Mouse (Mus musculus) erythroblast, embryonic 14.5 days (primary cell): ENCODE data around the gene Fam83f. TPM values are rescaled to one million over a fixed set of nuclear protein-coding genes. Genes with fewer than 3 reads are reported as not detected.

Experiments
- H3K27me3 ChIP-seq: 2 replicates; pipeline ENCODE4 v1.6.1; 2012; ENCODE audit warnings: inconsistent platforms; ENCODE audit not compliant: control insufficient read depth
- H3K36me3 ChIP-seq: 2 replicates; pipeline ENCODE4 v1.6.1; 2012; ENCODE audit warnings: mild to moderate bottlenecking, inconsistent platforms; ENCODE audit not compliant: control insufficient read depth
- H3K4me1 ChIP-seq: 2 replicates; pipeline ENCODE4 v1.6.1; 2012; ENCODE audit warnings: inconsistent platforms; ENCODE audit not compliant: control insufficient read depth
- H3K4me3 ChIP-seq: replicated peaks from 2 replicates; pipeline ENCODE3; 2012; ENCODE audit warnings: moderate library complexity, mild to moderate bottlenecking, inconsistent platforms
- H3K9me3 ChIP-seq: 2 replicates; pipeline ENCODE4 v1.6.1; 2012; ENCODE audit warnings: low read length, inconsistent platforms, mixed read lengths; ENCODE audit not compliant: control insufficient read depth
- GATA1 ChIP-seq: IDR thresholded peaks from 2 replicates; pipeline ENCODE4 v1.6.1; 2012; ENCODE audit warnings: low read length, inconsistent platforms, mixed read lengths
- TAL1 ChIP-seq: IDR thresholded peaks from 3 replicates; pipeline ENCODE4 v1.6.1; 2012; ENCODE audit warnings: low read length, inconsistent platforms, mixed read lengths
- polyA plus RNA-seq: library from polyadenylated mRNA; stranded (reverse); fragments of >175 nt; gene quantifications from 2 replicates; pipeline ENCODE4 v1.2.3, GENCODE M21; 2012

The Fam83f gene
- polyA plus RNA-seq, 1 experiment, result not detected

DNA sequence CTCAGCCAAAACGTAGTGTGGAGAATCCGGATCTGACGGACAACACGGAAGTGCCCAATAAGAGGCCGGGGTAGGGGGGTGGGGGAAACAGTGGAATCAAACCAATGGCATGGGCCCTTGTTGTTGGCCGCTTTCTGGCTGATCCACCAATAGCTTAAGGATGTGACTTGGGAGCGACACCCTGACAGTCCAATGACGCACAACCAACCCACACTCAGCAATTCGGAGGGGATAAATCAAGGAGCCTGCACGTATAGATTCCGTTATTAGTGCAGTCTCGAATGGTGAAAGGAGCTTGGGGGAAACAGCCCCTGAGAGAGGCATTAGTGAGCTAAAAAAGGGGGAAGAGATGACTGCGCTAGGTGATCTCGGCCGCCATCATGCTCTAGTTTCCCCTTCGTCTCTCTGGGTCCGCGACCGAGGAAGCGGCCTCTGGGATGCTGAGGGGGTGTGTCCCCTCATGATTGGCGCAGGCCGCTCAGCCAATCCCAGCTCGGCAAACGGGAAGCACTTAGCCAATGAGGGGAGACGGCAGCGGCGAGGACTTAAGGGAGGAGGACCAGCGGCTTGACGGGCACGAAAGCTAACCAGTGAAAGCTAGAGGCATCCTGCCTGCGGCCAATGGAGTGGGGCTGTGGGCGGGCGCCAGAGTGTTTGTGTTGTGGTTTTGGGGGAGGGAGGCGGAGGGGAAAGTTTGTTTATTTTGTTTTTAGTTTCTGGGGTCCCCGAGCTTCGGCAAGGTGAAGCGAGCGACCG, 39.1 kb downstream of the Fam83f start, which contains the start of gene Tnrc6b:
TSS of gene Tnrc6b (plus strand) at position 706 of the 756 bp plus-strand sequence.
- peaks cover 15% of the 10 kb centered on the region for H3K27me3 ChIP-seq
- no peaks in the 10 kb centered on the region for H3K9me3 ChIP-seq
- peaks cover 39% of the 10 kb centered on the region for H3K4me1 ChIP-seq
- peak within 1 kb of the TSS; percentile 91 for H3K4me3 ChIP-seq
- no peak for TF ChIP-seq TAL1
- no peak for TF ChIP-seq GATA1
- H3K36me3 ChIP-seq, result no peaks in the 10 kb centered on the region

DNA sequence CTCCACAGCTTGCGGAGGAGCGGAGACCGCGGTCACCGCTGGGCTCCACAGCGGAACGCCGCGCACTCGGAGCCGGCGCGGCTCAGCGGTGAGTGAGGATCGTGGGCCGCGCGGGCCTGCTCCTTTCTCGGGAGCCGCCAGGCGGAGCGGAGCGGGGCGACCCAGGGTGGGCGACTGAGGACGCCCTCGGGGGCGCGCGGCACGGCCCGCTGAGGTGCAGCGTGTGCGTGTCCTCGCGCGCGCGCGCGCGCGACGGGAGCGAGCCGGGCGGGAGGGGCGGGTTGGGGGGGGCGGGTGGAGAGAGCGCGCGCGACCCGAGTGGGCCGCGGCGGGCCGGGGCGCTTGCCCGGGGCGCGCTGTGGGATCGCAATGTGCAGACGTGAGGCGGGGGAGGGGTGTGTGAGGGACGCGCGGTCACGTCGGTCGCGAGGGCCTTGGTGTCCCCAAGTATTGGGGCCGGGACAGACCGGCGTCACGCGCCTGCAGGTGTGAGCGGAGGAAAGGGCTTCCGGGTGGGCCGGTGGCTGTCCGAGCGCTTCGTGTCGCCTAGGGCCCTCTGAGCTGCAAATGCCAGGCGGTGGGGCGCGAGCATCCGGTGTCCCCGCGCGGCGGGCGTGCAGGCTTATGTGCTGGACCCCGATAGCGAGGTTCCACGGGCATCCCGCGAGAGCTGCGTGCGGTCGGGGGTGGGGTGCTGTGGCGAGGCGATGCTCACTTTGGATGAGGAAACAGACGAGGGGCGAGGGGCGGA, 39.9 kb downstream of the Fam83f start:
- no peak for TF ChIP-seq GATA1
- no peak for TF ChIP-seq TAL1
- Histone ChIP-seq H3K9me3 (no peaks in the 10 kb centered on the region), H3K27me3 (peaks cover 15% of the 10 kb centered on the region), H3K4me3 (peak overlapping the region; percentile 91), H3K36me3 (no peaks in the 10 kb centered on the region), H3K4me1 (peaks cover 31% of the 10 kb centered on the region)

DNA sequence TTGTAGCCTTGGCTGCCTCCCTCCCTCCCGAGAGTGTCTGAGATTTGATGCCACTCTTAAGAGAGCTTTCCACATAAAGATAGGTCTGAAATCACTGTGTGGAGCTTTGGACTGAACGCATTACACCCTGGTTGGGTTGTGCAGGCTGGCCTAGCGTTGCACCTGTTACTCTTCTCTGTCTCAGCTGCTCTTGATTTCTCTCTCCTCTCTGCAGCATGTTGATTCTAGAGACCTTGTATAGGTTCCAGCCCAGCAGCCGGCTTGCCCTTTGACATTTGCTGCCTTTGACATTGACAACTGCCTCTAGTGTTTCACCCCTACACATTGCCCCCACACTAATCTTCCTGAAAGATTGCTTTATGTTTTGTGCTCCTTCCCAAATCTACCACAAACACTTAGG, 42.7 kb downstream of the Fam83f start:
- Histone ChIP-seq H3K27me3 (peaks cover 15% of the 10 kb centered on the region), H3K4me3 (no peak overlapping the region), H3K36me3 (no peaks in the 10 kb centered on the region), H3K9me3 (no peaks in the 10 kb centered on the region), H3K4me1 (peaks cover 22% of the 10 kb centered on the region)
- no peak for TF ChIP-seq GATA1
- no peak for TF ChIP-seq TAL1

DNA sequence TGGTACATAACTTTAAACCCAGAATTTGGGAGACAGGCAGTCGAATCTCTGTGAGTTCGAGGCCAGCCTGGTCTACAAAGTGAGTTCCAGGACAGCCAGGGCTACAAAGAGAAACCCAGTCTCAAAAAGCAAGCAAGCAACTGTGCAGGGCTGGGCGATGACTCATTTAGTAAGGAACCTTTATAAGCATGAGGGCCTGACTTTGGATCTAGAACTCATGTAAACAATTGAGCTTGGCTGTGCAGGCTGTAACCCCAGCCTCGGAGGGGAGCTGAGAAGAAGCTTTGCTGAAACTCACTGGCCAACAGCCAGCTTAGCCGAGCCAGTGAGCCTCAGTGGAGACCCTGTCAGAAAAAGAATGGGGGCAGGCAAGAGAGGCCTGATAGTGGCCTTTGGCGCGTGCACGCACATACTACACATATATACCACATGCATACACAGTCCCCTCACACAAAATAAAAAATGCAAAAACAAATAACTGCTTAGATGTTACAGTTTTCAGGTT, 45.0 kb downstream of the Fam83f start:
- Histone ChIP-seq H3K4me1 (peaks cover 17% of the 10 kb centered on the region), H3K9me3 (no peaks in the 10 kb centered on the region), H3K4me3 (no peak overlapping the region), H3K27me3 (peaks cover 14% of the 10 kb centered on the region), H3K36me3 (no peaks in the 10 kb centered on the region)
- TF ChIP-seq GATA1 (no peak), TAL1 (no peak)

DNA sequence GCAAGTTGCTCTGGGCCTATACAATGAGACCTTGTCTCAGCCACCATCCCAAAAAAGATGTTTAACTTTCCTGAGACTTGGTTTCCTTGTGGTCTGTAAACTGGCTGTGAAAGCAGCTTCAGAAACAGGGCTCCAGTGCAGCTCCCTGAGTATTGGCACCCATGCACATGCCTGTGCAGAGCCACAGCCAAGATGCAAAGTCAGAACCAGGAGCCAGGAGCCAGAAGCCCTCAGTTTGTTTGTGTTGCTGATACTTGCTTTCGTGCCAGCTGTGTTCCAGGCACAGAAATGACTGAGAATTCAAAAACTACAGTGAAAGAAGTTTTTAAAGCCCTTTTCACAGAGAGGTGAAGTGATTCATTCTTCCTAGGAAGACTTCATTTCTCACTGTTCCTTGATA, 45.8 kb downstream of the Fam83f start:
- Histone ChIP-seq H3K4me1 (peaks cover 9% of the 10 kb centered on the region), H3K4me3 (no peak overlapping the region), H3K36me3 (no peaks in the 10 kb centered on the region), H3K27me3 (peaks cover 6% of the 10 kb centered on the region), H3K9me3 (no peaks in the 10 kb centered on the region)
- no peak for TF ChIP-seq TAL1
- no peak for TF ChIP-seq GATA1

DNA sequence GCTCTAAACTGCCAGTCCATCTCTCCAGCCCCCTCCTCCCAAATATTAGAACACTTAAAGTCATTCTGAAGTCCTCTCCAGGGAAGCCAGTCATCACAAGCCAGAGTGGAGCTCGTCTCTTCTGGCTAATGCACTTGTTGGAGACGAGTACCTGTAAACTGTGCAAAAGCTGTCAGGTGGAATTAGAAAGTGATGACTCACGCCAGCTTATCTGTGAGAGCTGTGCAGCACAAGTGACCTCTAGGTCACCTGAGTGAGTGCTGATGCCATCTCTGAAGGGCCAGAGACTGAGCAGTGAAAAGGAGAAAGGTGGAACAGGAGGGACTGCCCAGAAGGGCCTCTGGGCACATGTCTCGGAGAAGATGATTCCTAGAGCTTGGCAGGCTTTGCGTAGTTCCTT, 48.6 kb downstream of the Fam83f start:
- TF ChIP-seq GATA1 (no peak), TAL1 (no peak)
- Histone ChIP-seq H3K27me3 (no peaks in the 10 kb centered on the region), H3K4me1 (peaks cover 7% of the 10 kb centered on the region), H3K9me3 (no peaks in the 10 kb centered on the region), H3K36me3 (no peaks in the 10 kb centered on the region), H3K4me3 (no peak overlapping the region)

DNA sequence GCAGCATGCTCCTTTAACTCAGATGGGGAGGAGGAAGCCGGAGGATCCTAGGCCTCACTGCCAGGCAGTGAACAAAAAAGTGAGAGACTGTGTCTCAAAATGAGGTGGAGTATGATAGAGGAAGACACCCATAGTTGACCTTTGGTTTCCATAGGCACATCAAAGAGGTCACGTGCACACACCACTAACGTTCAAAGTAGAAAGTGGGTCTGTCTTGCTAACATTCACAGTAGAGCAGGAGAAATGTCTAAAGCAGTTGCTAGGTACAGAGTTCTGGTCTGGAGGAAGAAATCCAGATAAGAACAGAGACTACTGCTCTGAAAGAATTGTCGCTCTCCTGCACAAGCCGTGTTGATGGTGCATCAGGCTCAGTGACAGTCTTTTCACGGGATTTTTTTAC, 50.2 kb downstream of the Fam83f start:
- H3K9me3 ChIP-seq, result no peaks in the 10 kb centered on the region
- TF ChIP-seq GATA1 (no peak), TAL1 (no peak)

DNA sequence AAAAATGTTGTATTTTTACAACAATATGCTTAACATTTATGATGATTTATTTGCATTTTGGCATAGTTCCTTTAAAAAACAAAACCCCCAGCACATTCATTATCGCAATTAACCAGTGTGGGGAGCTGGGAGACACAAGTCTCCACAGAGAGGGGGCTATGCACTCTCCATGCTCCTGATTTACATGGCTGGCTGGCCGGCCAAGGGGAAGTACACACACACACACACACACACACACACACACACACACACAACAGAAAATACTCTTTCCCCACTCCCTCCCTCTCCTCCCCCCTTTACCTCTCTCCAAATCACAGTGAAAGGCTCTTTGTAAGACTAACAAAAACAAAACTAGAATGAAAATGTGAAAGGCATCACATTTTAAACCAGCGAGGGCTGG, 50.7 kb downstream of the Fam83f start:
- Histone ChIP-seq H3K36me3 (no peaks in the 10 kb centered on the region), H3K27me3 (no peaks in the 10 kb centered on the region), H3K4me3 (no peak overlapping the region), H3K9me3 (no peaks in the 10 kb centered on the region), H3K4me1 (peaks cover 7% of the 10 kb centered on the region)
- no peak for TF ChIP-seq GATA1
- no peak for TF ChIP-seq TAL1

More for the DNA sequence above, 50.2 kb downstream of the Fam83f start:
- Histone ChIP-seq H3K36me3 (no peaks in the 10 kb centered on the region), H3K4me1 (peaks cover 7% of the 10 kb centered on the region), H3K27me3 (no peaks in the 10 kb centered on the region), H3K4me3 (no peak overlapping the region)

DNA sequence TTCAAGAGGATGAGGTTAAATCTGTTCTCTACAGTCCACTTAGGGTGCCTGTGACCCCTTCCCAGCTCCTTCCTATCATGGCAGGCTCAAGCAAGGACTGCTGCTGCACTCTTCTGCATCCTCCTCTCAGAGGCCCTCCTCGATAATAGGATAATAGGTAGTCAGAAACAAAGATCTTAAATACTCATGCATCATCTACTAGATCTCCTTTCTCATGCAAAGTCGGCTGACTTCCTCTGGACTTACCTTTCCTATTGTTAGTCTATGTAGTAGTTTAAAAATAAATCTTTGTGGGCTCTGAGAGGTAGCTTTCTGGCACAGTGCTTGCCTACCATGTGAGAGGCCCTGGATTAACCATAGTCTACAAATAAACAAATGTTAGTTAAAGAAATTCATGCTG, 57.8 kb downstream of the Fam83f start:
- H3K27me3 ChIP-seq, result no peaks in the 10 kb centered on the region; the same call in 1 of the 2 replicates
- no peak overlapping the region for H3K4me3 ChIP-seq
- H3K36me3 ChIP-seq, result no peaks in the 10 kb centered on the region
- H3K4me1 ChIP-seq, result peaks cover 5% of the 10 kb centered on the region
- TF ChIP-seq GATA1 (no peak), TAL1 (no peak)
- no peaks in the 10 kb centered on the region for H3K9me3 ChIP-seq
